Mouse (Mus musculus) layer of hippocampus, adult 18-20 months (tissue): ENCODE data around the gene Zfp655. TPM values are rescaled to one million over a fixed set of nuclear protein-coding genes. Genes with fewer than 3 reads are reported as not detected.
A peak's percentile ranks its signal among the peaks of the same experiment; 100 is the strongest.
"Not testable (repeated sequence)": the region's sequence is repeated elsewhere in the genome, so short reads cannot be mapped to it uniquely, and the experiment has no call there.

ENCODE experiments used
- DNase-seq, 2 experiments: peaks; one replicate each; pipeline ENCODE4 v3.0.0; 2022; ENCODE audit warnings: low spot score in 2 of 2
- long read RNA-seq: library from polyadenylated mRNA; stranded (forward); transcript quantifications from one replicate; pipeline ENCODE4 v2.0.0, GENCODE M21; 2021
- total RNA-seq, 2 experiments: library from RNA; stranded (reverse); gene quantifications; 2 replicates each; pipeline ENCODE4 v1.2.3; 2021

Zfp655 gene
- 10 to 100 TPM; 27.6 to 28.9 TPM for total RNA-seq
- long read RNA-seq, full-length matches to known transcripts, result 29 of 37 reads
- long read RNA-seq, partial matches to known transcripts, result 2 of 37 reads
- long read RNA-seq, other reads (novel, unspliced or antisense), result 6 of 37 reads

DNA sequence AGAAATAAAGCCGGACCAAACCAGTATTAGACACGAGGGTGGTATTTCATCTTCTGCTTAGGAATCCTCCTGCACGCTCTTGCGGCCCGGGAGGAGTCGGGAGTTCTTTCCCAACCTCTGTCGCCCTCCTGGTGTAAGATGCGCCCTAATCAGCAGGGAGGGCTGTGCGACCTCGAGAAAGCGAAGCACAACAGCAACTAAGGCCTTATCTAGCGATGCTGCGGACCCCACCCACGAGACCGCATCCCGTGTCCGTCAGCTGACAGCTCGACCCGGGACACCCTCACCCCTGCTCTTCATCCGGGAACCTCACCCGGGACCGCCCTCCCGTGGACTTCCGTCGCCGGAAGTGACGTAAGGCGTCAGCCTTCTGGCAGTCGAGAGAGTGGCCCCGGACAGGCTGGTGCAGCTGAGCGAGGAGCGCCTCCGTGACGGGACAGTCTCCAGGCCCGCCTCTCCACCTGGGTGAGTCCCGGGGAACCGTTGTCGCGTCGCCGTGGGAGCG, at the start of gene Zfp655:
TSS of gene Zfp655 (plus strand) at position 349 of the 505 bp plus-strand sequence.
- peak; percentile 98 for DNase-seq

DNA sequence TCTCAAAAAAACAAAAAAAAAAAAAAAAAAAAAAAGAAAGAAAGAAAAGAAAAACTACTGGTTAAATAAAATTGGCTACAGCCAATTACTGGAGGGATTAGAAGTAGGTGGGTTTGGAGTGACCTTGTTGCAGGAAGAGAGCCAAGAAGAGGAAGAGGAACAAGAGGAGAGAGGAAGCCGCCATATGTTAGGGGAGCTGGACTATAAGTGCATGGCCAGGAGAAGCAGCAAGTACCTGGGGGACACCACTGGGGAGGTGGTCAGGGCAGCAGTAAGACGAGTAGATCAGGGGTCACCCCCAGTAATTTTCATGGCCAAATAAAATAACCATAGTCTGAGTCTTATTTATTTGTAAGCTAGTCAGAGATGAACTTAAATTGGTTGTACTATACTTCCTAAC, 46.3 kb upstream of the Zfp655 start:
- no peak for DNase-seq

DNA sequence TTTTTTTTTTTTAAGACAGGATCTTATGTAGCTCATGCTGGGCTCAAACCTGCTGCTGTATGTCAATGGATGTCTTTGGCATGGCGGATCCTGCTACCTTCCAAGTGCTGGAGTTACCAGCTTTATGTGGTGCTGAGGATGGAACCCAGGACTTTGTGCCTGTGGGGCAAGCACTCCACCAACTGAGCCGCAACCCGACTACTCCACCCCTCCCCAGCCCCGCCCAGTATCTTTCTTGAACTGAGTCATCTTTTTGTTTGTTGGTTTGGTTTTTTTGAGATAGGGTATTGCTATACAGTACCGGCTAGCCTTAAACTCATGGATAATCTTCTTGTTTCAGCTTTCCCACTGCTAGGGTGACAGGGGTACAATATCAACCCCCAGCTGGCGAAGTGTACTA, 42.1 kb upstream of the Zfp655 start:
- no peak for DNase-seq

DNA sequence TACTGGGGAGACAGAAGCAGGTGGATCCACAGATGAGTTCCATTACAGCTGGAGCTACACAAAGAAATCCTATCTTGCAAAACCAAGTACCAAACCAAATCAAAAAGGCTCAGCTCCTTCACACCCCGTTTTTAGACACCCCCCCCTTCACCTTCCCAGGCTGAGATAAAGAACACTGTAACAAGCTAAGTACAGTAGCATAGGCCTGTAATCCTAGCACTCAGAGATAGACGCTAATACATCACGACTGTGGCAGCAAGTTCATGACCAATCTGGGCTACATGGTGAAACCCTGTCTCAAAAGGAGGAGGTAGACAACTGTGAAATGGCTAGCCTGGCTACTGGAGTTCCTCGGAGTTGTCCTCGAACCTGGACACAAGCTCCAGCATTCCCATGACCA, 41.1 kb upstream of the Zfp655 start:
- DNase-seq, result no peak

DNA sequence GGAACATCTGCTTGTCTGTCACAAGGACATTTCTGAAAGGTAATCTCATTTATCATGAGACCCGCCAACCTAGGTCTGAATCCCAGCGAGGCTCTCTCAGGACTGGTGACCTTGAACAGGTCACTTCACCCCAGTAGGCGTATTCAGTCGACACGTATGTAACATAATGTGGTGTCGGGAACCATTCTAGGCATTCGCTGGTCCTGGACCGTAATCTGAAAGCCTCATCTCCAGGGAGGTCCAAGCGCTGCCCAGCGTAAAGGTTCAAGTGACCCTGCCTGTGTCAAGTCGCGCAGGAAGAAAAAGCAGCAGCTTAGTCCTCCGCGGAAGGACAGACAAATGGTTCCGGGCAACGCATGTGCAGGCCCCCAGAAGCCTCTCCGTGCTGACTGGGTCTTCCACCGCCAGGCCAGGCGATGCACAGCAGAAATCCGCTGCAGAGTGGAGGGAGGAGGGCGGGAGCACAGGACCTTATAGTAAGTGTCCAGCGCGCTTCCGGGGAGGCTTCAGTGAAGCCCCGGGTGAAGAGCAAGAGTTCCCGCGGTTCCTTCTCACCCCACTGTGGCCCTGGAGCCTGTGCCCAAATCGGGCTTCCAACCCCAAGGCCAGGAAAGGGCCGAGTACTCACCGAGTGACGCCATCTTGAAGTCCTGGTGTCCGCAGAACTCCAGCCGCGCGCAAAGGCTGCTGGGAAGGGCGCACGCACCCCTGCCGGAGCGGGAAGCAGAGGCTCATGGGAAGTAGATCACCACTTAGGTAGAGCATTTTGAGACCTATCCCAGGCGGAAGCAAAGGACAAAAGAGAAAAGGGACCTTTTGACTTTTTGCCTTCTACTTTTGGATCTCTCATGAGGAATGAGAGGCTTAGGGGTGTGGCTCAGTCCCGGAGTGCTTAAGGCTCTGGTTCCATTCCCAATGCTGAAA, 40.4 kb upstream of the Zfp655 start:
- DNase-seq, result peak; percentile 87 to 95

GRCm38 (mm10) chr5:145191962-145192361, 39.6 kb upstream of the Zfp655 start, which contains the start of gene Atp5j2:
Atp5j2 (minus strand) TSS chr5:145192062.
- DNase-seq, result no peak

DNA sequence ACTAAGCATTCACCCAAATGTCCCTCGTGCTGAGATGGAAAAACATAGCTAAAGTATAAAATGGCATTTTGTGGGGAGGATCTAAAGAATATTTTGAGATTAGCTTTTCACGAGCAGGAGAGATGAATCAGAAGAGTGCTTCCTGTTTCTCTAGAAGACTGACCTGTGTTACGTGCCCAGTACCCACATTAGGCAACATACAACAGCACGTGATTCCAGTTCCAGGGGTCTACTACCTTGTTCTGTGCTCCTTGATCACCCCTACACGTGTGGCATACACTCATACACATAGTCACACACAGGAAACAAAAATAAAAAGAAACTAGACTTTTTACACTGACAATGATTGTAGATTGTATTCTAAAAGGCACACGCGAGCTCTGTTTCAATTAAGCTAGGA, 31.1 kb upstream of the Zfp655 start:
- DNase-seq, result no peak

DNA sequence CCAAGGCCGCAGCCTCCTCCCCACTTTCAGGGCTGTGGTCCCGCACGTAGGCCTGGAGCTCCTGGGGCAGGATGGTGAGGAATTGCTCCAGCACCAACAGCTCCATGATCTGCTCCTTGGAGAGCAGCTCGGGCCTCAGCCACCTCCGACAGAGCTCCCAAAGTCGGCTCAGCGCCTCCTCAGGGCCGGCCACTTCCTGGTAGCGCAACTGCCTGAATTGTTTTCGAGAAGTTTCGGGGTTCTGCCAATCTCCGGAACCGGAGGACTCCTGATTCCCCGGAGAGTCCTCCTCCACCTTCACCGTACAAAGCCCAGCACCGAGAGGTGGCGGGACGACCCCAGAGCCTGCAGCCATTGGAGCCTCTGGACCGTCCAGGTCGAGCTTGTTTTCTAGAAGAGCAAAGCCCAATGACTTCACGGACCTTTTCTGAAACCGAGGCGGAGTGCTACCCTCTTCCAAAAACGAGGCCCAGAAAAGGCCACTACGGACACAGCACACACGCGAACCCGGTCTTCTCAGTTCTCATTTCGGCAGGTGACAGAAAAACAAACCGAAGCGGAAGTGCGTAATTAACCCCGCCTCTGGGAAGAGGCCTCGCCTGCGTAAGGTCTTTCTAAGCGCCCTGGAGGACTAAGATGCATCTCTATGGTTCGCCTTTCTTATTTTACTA, 30.1 kb upstream of the Zfp655 start, which contains the start of gene Zkscan14:
TSS of gene Zkscan14 (minus strand) at position 548 of the 671 bp plus-strand sequence.
- peak; percentile 64 to 85 for DNase-seq

- no peak for DNase-seq
Observed at GRCm38 (mm10) chr5:145202446-145202845, 29.1 kb upstream of the Zfp655 start.

DNA sequence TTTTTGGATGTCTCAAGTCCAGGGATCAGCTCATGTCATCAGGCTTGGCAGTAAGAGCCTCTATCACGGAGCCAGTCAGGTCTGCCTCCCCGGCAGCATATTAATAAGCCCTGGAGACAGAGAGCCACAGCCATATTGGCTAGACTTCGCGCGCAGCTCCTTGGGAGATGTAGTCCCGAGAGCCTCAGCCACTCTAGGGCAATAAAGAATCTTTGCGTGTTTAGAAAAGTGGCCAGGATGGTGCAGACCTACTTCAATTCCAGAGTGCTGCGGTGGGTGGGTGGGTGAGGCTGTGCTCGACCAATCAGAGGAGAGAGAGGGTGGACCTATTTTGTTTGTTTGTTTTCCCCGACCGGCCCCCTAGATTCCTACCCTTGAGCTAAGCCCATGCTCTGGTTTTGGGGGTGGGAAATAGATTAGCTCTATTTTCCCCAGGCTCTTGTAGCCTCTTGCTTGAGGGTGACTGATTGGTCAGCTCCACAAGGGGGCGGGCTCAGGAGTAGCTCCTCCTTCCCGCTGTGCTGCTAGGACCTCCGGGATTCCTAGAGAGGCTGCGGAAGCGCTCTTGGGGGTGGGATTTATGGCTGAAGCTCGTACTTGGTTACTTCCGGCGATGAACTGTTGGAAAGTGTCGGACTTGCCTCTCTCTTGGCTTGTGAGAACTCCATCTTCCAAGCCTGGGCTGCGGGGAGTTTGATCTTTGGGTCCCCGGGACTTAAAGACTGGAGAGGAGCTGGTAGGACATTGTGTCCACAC, 27.4 kb upstream of the Zfp655 start, which contains the start of gene Zkscan5:
TSS of gene Zkscan5 (plus strand) at position 627 of the 756 bp plus-strand sequence.
- DNase-seq, result peak; percentile 96 to 99

- DNase-seq, result no peak
Observed at GRCm38 (mm10) chr5:145205041-145205440, 26.5 kb upstream of the Zfp655 start.

- no peak for DNase-seq
Observed at GRCm38 (mm10) chr5:145207385-145207784, 24.1 kb upstream of the Zfp655 start.

GRCm38 (mm10) chr5:145207954-145208353, 23.6 kb upstream of the Zfp655 start:
- no peak for DNase-seq

- not testable (repeated sequence) for DNase-seq
Observed at GRCm38 (mm10) chr5:145208391-145208790, 23.1 kb upstream of the Zfp655 start.

DNA sequence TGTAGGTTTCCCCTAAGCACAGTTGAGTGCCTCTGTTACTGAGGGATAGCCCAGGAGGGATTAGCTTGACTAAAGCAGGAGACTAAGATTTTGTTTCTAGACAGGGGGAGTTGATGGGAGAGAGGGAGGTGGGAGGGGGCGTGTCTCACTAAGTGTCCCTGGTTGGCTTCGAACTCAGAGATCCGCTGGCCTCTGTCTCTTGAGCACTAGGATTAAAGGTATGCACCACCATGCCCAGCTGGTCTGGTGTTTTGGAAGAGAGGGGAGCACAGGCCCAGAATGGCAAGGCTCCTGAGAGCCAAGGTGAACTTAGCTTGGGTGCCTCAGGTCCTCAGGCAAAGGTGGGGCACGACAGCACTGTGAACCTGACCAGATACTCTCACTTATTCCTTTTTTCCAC, 20.2 kb upstream of the Zfp655 start:
- DNase-seq, result no peak

GRCm38 (mm10) chr5:145212216-145212615, 19.3 kb upstream of the Zfp655 start:
- DNase-seq, result no peak

- DNase-seq, result no peak
Observed at GRCm38 (mm10) chr5:145213505-145213904, 18.0 kb upstream of the Zfp655 start.

GRCm38 (mm10) chr5:145214679-145215078, 16.8 kb upstream of the Zfp655 start:
- no peak for DNase-seq

DNA sequence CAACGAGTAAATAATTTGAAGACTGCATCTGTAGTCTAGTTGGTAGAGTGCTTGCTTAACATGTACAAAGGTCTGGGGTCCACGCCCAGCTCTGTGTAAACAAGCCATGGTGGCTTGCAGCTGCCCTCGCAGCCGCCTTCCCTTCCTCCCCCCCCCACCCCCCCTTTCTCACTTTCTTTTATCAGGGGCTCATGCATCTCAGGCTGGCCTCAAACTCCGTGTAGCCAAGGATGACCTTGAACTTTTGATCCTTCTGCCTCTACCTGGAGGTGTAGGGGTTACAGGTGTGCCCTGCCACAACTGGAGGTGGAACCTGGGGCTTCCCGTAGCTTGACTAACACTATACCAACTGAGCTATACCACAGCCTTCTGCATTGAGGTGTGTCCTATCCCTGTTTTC, 13.8 kb upstream of the Zfp655 start:
- DNase-seq, result no peak

GRCm38 (mm10) chr5:145218206-145218605, 13.3 kb upstream of the Zfp655 start:
- no peak for DNase-seq

GRCm38 (mm10) chr5:145218671-145219070, 12.8 kb upstream of the Zfp655 start:
- no peak for DNase-seq
